Mouse (Mus musculus) C2C12 (cell line): Measurements from ENCODE around the gene Slc34a2. TPM values are rescaled to one million over a fixed set of nuclear protein-coding genes. Genes with fewer than 3 reads are reported as not detected.

Source experiments
- H3K27me3 ChIP-seq: one replicate; pipeline ENCODE4 v1.6.1; 2011; ENCODE audit not compliant: control insufficient read depth, insufficient read depth, insufficient read length
- H3K36me3 ChIP-seq: one replicate; pipeline ENCODE4 v1.6.1; 2011; ENCODE audit not compliant: control insufficient read depth, insufficient read depth
- H3K4me3 ChIP-seq: one replicate; pipeline ENCODE4 v1.5.1; 2011; ENCODE audit warnings: mild to moderate bottlenecking, control low read depth; ENCODE audit not compliant: poor library complexity, insufficient read depth, severe bottlenecking
- H3K79me2 ChIP-seq: one replicate; pipeline ENCODE4 v1.6.1; 2011; ENCODE audit not compliant: control insufficient read depth, insufficient read depth
- H3K79me3 ChIP-seq: one replicate; pipeline ENCODE4 v1.6.1; 2011; ENCODE audit warnings: low read depth, control low read depth
- H3ac ChIP-seq: one replicate; pipeline ENCODE3; 2011; ENCODE audit warnings: low read depth; ENCODE audit not compliant: control insufficient read depth, insufficient read length
- CEBPB ChIP-seq: IDR thresholded peaks from one replicate; pipeline ENCODE4 v1.6.1; 2011; ENCODE audit warnings: low read depth, mild to moderate bottlenecking, control low read depth, moderate library complexity
- CTCF ChIP-seq: IDR thresholded peaks from one replicate; pipeline ENCODE4 v1.5.1; 2011; ENCODE audit not compliant: control insufficient read depth, insufficient read depth, insufficient read length
- FOSL1 ChIP-seq: IDR thresholded peaks from one replicate; pipeline ENCODE4 v1.8.0; 2011; ENCODE audit warnings: mild to moderate bottlenecking, low read length; ENCODE audit not compliant: poor library complexity, insufficient read depth, severe bottlenecking
- MAX ChIP-seq: IDR thresholded peaks from one replicate; pipeline ENCODE4 v1.6.1; 2011; ENCODE audit warnings: mild to moderate bottlenecking, control low read depth
- MYOD1 ChIP-seq: IDR thresholded peaks from one replicate; pipeline ENCODE4 v1.6.1; 2011; ENCODE audit warnings: low read depth; ENCODE audit not compliant: control insufficient read depth, insufficient read length
- MYOG ChIP-seq: IDR thresholded peaks from one replicate; pipeline ENCODE4 v1.6.1; 2011; ENCODE audit not compliant: control insufficient read depth, insufficient read length; ENCODE audit errors: extremely low read depth
- USF1 ChIP-seq: IDR thresholded peaks from one replicate; pipeline ENCODE4 v1.6.1; 2011; ENCODE audit warnings: low read depth, mild to moderate bottlenecking, control low read depth, moderate library complexity
- polyA plus RNA-seq: library from polyadenylated mRNA; unstranded; fragments of >200 nt; fragmentation: generic; extraction: Trizol; gene quantifications from one replicate; pipeline ENCODE4 v1.2.1, GENCODE M21; 2012; ENCODE audit warnings: missing spikeins

Gene Slc34a2
- polyA plus RNA-seq, 1 experiment: 0.01 TPM

DNA sequence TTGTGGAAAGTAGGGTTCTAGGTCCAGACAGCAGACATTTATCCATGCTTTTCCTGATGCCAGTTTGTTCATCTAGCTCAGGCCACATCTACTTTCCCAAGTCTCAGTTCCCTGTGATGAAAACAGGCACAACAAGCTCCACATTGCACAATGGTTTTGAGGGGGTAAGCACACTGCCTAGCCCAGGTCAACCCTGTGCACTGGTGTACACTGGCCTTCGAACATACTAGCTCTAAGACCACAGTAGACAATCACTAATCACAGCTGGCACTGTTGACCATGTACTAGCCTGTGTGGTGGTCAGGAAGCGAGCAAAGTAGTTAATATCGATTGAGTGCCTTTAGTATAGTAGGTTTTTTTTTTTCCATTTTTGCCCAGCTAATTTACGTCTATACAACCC lies 34.4 kb upstream of the Slc34a2 start:
- Histone ChIP-seq H3K79me2 (no peaks in the 10 kb centered on the region), H3ac (no peak overlapping the region), H3K4me3 (no peak overlapping the region), H3K36me3 (no peaks in the 10 kb centered on the region), H3K27me3 (peaks cover 4% of the 10 kb centered on the region), H3K79me3 (no peaks in the 10 kb centered on the region)
- TF ChIP-seq CTCF (no peak), MYOD1 (no peak), MAX (no peak), USF1 (no peak), CEBPB (no peak)

DNA sequence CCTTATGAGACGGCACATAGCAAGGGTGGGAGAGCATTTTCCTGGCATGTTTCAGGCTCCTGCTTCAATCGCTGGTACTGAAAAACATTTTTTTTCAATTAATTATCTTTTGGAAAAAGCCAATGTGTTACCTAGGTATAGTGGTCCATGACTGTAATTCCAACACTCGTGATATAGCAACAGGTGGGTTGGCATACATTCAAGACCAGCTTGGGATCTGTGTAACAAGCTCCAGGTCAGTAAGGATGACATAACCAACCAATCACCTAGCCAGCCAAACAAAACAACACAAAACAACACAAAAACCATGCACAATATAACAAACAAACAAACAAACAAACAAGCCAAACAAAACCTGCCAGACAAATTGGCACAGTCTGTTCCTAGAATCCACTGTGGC lies 33.9 kb upstream of the Slc34a2 start:
- H3K4me3 ChIP-seq: no peak overlapping the region
- H3K79me3 ChIP-seq: no peaks in the 10 kb centered on the region
- H3K27me3 ChIP-seq: peaks cover 4% of the 10 kb centered on the region
- H3K79me2 ChIP-seq: no peaks in the 10 kb centered on the region
- H3K36me3 ChIP-seq: no peaks in the 10 kb centered on the region
- no peak overlapping the region for H3ac ChIP-seq
- no peak for TF ChIP-seq CTCF
- no peak for TF ChIP-seq MYOG
- no peak for TF ChIP-seq MAX
- no peak for TF ChIP-seq FOSL1
- TF ChIP-seq CEBPB: no peak
- no peak for TF ChIP-seq MYOD1
- no peak for TF ChIP-seq USF1

DNA sequence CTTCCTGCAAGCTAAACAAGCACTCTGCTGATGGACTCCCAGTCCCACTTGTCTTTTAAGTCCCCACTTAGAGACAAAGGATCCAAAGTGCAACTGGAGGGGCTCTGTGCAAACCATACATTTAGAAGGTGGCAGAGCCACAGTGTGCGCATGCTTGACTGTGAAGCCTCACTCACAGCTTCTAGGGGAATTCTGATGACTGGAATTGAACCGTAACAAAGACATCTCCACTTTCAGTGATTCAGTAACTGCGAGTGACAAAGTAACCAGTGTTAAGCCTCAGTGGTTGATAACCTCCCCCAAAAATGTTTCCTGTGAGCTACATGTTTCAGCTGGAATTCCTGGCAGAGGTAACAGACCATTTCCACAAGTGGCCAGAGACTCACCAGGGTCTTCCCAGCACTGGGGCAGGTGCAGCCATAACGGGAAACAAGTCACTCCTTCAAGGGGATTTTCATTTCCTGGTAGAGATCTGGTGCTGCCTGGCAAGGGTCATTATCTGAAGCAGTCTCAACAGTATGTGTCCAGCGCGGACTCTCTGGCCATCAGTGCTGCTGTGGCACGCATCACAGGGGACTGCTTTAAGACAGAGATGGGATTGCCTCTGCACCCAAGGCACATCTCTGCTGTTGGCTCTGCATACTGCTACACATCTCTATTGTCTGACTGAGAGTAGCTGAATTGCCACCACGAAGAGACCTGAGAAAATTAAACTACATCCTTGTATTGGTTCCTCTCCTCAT lies 28.7 kb upstream of the Slc34a2 start:
- H3ac ChIP-seq: no peak overlapping the region

DNA sequence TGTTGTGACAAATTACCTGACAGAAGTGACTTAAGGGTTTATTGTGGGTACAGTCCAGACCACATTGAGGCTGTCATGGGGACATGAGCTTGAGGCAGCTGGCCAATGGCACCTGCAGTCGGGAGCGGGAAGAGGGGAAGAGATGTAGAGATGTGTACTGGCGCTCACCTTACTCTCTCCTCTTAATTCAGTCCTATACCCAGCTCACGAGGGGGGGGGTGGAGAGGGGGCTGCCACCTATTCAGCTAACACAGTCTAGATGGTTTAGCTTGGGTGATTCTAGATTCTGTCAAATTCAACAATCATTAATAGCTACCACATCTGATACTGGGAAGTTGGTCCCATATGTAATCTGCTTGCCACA lies 28.1 kb upstream of the Slc34a2 start:
- no peak overlapping the region for H3K4me3 ChIP-seq
- no peaks in the 10 kb centered on the region for H3K36me3 ChIP-seq
- H3ac ChIP-seq: no peak overlapping the region
- peaks cover 6% of the 10 kb centered on the region for H3K27me3 ChIP-seq
- H3K79me2 ChIP-seq: no peaks in the 10 kb centered on the region
- TF ChIP-seq CTCF (no peak), FOSL1 (no peak), MYOG (no peak), MAX (no peak), CEBPB (no peak), USF1 (no peak)
- H3K79me3 ChIP-seq: no peaks in the 10 kb centered on the region

More for the DNA sequence above, 28.7 kb upstream of the Slc34a2 start:
- peaks cover 6% of the 10 kb centered on the region for H3K27me3 ChIP-seq
- no peaks in the 10 kb centered on the region for H3K79me2 ChIP-seq
- TF ChIP-seq MYOG (no peak), CTCF (no peak), MYOD1 (no peak)
- no peaks in the 10 kb centered on the region for H3K36me3 ChIP-seq
- H3K79me3 ChIP-seq: no peaks in the 10 kb centered on the region
- H3K4me3 ChIP-seq: no peak overlapping the region

DNA sequence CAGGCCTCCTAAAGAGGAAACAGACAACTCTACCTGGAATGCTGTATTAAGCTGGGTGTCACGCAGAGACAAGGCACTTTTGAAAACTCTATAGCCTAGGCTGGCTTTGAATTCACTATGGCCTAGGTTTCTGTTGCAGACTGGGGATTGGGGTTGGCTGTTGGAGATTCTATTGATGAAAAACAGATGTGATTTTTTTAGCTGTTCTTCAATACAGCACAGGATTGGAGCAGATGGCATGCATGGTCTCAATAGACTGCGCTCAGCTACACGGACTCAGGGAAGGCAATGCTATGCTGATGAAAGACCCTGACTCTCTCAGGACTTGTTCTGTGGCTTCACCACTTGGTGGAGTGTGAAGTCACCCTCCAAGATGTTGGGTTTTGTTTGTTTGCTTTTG lies 26.6 kb upstream of the Slc34a2 start:
- H3K79me3 ChIP-seq: no peaks in the 10 kb centered on the region
- no peak overlapping the region for H3ac ChIP-seq
- peaks cover 6% of the 10 kb centered on the region for H3K27me3 ChIP-seq
- no peaks in the 10 kb centered on the region for H3K79me2 ChIP-seq
- H3K36me3 ChIP-seq: no peaks in the 10 kb centered on the region
- no peak for TF ChIP-seq MYOG
- no peak for TF ChIP-seq USF1
- no peak for TF ChIP-seq MYOD1
- TF ChIP-seq CEBPB: no peak
- no peak for TF ChIP-seq FOSL1
- TF ChIP-seq MAX: no peak
- no peak for TF ChIP-seq CTCF
- no peak overlapping the region for H3K4me3 ChIP-seq

DNA sequence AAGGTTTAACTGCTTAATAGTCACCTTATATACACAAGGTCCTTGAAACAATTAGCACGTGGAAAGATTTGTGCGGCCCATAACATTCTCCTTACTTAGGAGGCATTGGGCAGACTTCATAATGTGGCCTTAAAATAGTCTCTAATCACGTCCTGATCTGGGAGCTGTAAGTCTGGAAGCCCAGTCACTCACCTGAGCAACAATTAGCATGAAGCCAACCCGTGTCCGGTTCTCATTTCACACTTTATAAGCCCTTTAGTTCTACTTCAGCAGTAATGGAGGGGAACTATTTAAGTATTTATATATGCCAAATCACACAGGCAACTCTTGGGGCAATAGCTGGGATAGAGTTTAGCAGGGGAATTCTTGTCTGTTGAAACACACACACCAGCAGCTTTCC lies 21.3 kb upstream of the Slc34a2 start:
- Histone ChIP-seq H3K79me2 (no peaks in the 10 kb centered on the region), H3K27me3 (peaks cover 3% of the 10 kb centered on the region), H3K36me3 (no peaks in the 10 kb centered on the region), H3K79me3 (no peaks in the 10 kb centered on the region), H3K4me3 (no peak overlapping the region), H3ac (no peak overlapping the region)
- no peak for TF ChIP-seq USF1
- TF ChIP-seq MYOG: no peak
- TF ChIP-seq FOSL1: no peak
- no peak for TF ChIP-seq CEBPB
- TF ChIP-seq MAX: no peak
- no peak for TF ChIP-seq CTCF
- TF ChIP-seq MYOD1: no peak

DNA sequence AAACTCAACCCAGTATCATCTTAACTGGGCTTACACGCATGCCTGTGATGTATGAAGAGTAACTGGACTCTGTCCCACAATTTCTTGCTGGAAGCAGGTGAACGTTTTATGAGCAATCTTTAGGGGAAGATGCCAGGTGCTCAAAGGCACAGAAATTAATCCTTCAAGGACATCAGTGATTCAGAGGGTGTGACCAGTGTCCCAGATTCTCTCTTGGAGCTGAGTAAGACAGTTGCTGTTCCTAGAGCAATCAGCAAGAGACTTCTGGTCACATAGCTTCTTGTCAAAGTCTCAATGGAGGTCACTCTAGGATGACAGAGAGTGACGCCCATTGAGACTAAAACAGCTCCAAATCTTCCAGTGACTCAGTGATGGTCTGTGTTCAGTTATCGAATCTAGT lies 19.6 kb upstream of the Slc34a2 start:
- no peaks in the 10 kb centered on the region for H3K79me3 ChIP-seq
- H3K4me3 ChIP-seq: no peak overlapping the region
- no peaks in the 10 kb centered on the region for H3K36me3 ChIP-seq
- TF ChIP-seq MYOD1 (no peak), MAX (no peak), FOSL1 (no peak), CEBPB (no peak), USF1 (no peak), MYOG (no peak), CTCF (no peak)
- peaks cover 3% of the 10 kb centered on the region for H3K27me3 ChIP-seq
- H3K79me2 ChIP-seq: no peaks in the 10 kb centered on the region
- H3ac ChIP-seq: no peak overlapping the region
